Mouse (Mus musculus) cerebellum, adult 18-20 months (tissue): Measurements from ENCODE around the gene Wdr46.
A peak's percentile ranks its signal among the peaks of the same experiment; 100 is the strongest.

Source experiments
- DNase-seq, 2 experiments: peaks; one replicate each; pipeline ENCODE4 v3.0.0; 2021

Wdr46 gene

GRCm38 (mm10) chr17:33953310-33953709 lies 12.8 kb downstream of the Wdr46 start:
- no peak for DNase-seq

- no peak for DNase-seq
These were observed 13.6 kb downstream of the Wdr46 start for GRCm38 (mm10) chr17:33953961-33954565.

DNA sequence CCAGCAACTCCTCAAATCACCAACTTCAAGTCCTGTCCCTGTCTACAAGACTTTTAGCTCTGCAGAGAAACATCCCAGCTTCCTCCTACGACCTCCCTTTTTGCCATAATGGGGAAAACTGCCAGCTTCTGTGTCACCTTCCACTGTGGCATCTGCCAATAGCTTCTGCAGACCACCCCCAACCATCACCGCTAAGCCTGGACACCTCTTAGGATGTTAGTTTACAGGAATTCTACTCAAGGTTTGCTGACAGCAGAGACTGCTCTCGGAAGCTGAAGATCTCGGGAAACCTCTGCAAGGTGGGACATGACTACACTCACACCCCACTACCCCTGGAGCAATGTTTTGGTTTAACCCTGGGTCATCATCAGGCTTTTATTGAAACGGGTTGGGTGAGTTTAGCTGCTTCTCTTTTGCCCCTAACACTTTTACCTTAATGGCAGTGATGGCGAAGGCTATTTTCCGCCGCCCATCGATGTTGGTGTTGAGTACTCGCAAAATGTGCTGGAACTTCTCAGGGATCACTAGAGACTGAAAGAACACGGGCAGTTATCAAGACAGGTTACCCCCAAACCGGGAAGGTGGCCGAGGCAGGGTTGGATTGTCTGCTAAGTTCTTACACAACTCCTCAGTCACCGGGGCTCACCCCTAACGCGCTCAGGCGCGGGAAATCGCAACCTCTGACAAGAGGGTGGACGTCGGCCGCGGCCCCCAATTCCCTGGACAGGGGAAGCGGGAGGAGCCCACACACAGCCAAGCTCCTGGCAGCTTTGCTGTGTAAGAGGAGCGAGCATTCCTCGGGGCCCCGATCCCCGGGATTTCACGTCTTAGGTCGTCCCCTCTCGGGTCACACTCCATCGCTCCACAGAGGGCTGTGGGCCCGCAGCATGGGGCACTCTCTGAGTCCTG lies 14.4 kb downstream of the Wdr46 start:
- no peak for DNase-seq

- peak; percentile 95 to 97 for DNase-seq
These were observed 15.2 kb downstream of the Wdr46 start, which contains the start of the genes Vps52 and Rps18 for GRCm38 (mm10) chr17:33955555-33956214. Gene Vps52 (plus strand): TSS chr17:33955812. Gene Rps18 (minus strand): TSS chr17:33956001.

- no peak for DNase-seq
These were observed 15.9 kb downstream of the Wdr46 start for GRCm38 (mm10) chr17:33956336-33956735.

DNA sequence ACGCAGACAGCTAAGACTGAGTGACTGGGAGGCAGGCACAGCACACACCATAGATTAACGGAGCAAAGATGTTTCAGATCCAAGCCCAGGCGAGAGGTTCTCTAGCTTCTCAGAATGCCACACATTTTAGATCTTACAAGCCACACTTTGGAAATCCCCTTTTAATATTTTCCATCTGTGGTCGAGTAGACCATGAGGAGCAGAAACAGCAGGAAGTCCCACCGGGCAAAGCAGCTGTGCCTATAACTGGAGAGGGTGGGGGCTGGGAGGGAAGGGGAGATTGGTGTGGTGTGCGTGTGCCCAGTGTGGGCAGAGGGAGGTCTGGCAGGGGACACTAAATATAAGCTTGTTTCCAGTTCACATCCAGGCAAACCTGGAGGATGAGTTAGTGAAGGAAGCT lies 17.0 kb downstream of the Wdr46 start:
- DNase-seq = no peak

DNA sequence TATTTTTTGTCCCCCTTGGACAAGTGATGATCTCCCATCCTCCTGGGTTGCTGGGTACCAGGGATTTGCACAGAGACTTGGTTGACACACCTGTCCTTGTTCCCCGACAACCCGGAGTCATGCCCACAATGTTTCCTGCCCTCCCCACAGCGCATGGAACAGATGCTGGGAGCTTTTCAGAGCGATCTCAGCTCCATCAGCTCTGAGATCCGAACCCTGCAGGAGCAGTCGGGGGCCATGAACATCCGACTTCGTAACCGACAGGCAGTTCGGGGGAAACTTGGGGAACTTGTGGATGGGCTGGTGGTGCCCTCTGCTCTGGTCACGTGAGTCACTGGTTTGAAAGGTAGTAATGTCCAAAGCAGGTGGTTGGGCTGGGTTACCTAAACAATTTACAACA lies 18.0 kb downstream of the Wdr46 start:
- DNase-seq = no peak

DNA sequence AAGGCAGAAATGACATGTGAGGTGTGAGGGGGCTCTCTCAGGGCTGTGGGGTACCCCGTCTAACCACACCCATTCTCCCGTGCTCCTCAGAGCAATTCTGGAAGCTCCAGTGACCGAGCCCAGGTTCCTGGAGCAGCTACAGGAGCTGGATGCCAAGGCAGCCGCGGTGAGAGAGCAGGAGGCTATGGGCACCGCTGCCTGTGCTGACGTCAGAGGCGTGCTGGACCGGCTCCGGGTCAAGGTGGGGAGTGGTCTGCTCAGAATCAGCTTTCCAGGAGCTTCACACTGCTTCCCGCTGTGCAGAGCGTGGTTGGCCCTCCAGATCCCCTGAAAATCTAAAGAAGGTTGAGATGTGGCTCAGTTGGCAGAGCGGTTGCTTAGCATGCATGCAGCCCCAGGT lies 18.7 kb downstream of the Wdr46 start:
- DNase-seq = no peak

GRCm38 (mm10) chr17:33959948-33960347 lies 19.5 kb downstream of the Wdr46 start:
- no peak for DNase-seq

- no peak for DNase-seq
These were observed 22.4 kb downstream of the Wdr46 start for GRCm38 (mm10) chr17:33962876-33963275.

- no peak for DNase-seq
These were observed 24.8 kb downstream of the Wdr46 start for GRCm38 (mm10) chr17:33965082-33965845.

DNA sequence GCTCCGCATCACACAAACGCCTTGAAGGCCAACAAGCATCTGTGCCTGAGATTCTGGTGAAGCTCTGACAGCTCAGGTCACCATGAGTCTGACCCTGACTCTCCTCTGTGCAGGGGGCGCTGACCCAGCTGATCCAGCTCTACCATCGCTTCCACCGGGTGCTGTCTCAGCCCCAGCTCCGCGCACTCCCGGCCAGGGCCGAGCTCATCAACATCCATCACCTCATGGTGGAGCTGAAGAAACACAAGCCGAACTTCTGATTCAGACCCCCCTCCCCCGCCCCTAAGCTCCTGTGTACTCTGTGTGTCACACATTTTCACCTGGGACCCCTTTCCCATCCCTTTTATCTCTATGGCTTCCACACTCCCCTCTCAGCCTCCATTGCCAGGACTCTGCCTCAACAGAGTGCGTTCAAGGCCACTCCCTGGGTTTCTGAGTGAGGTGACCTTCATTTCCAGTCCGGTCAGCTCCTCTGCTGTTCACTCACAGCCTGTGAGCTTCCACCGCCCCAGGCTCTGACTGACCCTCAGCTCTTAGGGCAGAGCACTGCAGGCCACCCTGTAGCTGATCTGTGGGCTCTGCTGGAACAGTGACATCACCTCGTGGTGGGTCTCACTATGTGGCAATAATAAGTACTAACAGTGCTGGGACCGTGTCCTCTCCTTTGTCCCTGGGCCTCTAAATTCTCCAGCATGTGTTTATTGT lies 25.5 kb downstream of the Wdr46 start:
- DNase-seq = no peak

GRCm38 (mm10) chr17:33968489-33968888 lies 28.0 kb downstream of the Wdr46 start:
- DNase-seq = peak; percentile 72 to 84

GRCm38 (mm10) chr17:33968927-33969326 lies 28.5 kb downstream of the Wdr46 start:
- no peak for DNase-seq

DNA sequence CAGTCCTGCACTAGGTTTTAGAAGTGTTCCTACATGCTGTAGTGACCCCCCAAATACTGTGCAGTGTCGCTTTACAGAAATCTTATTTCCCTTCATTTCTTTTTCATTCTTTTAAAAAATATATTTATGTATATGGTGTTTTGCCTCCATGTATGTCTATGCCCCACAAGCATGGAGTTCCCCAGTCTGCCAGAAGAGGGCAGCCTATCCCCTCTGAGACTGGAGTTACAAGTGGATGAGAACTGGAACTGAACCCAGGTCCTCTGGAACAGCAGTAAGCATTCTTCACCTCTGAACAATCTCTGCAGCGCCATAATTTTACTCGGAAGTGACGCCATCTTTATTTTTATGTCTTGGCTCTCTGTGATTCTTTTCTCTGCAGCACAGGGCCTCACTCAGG lies 28.9 kb downstream of the Wdr46 start:
- DNase-seq = no peak

GRCm38 (mm10) chr17:33972691-33973090 lies 32.2 kb downstream of the Wdr46 start:
- DNase-seq = no peak

GRCm38 (mm10) chr17:33973572-33973971 lies 33.1 kb downstream of the Wdr46 start:
- DNase-seq = no peak

DNA sequence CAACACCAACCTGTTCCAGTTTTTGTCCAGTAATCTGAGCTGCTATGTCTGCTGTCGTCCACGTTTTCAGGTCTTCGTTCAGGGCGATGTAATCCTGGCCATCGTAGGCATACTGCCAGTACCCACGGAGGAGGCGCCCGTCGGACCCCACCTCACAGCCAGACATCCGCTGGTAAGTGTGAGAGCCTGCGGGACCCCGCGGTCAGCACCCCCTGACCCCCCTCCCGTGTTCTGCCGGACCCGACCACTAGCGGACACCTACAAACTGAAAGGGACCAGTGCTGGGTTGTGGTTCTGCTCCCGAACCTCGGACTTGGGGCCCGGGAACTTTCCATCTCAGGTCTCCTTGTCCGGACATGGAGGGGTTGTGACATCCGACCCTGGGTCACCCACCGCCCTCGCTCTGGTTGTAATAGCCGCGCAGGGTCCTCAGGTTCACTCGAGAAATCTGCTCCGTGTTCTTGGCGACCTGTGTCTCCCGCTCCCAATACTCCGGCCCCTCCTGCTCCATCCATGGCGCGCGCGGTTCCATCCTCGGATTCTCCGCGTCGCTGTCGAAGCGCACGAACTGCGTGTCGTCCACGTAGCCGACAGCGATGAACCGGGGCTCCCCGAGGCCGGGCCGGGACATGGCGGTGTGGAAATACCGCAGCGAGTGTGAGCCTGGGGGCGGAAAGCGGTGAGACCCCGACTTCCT lies 37.5 kb downstream of the Wdr46 start:
- peak in 1 of 2 experiments; percentile 45 for DNase-seq

DNA sequence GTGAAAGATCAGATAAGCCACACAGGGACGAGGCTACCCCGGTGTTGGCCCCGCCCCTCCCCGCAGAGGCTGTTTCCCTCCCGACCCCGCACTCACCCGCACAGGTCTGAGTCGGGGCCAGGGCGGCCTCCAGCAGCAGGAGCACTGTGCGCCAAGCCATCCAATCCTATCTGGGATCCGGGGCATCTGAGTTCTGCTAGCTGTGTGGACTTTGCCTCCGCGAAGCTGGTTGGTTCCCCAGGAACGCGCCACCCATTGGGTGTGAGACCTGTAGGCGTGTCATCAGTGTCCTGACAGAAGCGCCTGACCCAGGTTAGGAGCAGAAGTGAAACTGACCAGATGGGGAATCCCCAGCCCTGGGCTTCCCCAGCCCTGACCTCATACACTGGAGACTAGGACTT lies 38.2 kb downstream of the Wdr46 start:
- peak; percentile 78 to 87 for DNase-seq

DNA sequence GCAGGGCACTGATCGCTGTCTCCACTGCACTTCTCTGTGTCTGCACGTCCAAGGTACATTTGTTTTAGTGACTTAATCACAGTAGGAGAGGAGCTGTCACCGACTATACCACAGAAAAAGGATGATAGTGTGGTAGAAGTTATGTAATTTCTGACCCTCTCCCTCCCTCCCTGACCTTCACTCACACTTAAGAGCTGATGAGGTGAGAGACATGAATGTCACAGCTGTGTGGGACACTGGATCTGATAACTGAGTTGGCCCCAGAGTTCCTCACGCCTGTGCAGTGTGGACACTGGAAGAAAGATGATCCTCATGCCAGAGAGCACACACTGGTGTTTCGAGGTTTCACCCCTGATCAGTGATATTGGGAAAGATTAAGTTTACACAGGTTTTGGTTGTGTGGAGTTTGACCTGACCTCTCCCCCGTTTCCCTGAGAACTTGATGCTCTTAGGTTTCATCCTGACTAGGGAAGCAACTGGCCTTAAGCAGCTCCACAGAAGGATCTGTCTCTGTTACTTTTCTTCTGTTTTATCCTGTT lies 39.1 kb downstream of the Wdr46 start:
- DNase-seq = no peak
